Mouse (Mus musculus) monocyte, adult 2 months (primary cell): ENCODE measurements around the gene Nup188.

ENCODE experiments used
- DNase-seq, 2 experiments: peaks; one replicate each; pipeline ENCODE4 v3.0.0; 2022; ENCODE audit warnings: low spot score in 2 of 2, low read depth in 1 of 2

Nup188 gene

GRCm38 (mm10) chr2:30283193-30283592 lies 3.0 kb upstream of the Nup188 start:
- no peak for DNase-seq

GRCm38 (mm10) chr2:30285004-30285403 lies 1.2 kb upstream of the Nup188 start:
- DNase-seq: no peak

GRCm38 (mm10) chr2:30285416-30286181 lies 598 bp upstream of the Nup188 start:
- DNase-seq: no peak

- no peak for DNase-seq
These were observed 803 bp downstream of the Nup188 start for GRCm38 (mm10) chr2:30287027-30287373.

- no peak for DNase-seq
These were observed 13.3 kb downstream of the Nup188 start for GRCm38 (mm10) chr2:30299525-30299924.

- no peak for DNase-seq
These were observed 13.8 kb downstream of the Nup188 start for GRCm38 (mm10) chr2:30299966-30300365.

- no peak for DNase-seq
These were observed 19.9 kb downstream of the Nup188 start for GRCm38 (mm10) chr2:30306087-30306486.

- no peak for DNase-seq
These were observed 23.2 kb downstream of the Nup188 start for GRCm38 (mm10) chr2:30309351-30309750.

GRCm38 (mm10) chr2:30311481-30311880 lies 25.3 kb downstream of the Nup188 start:
- no peak for DNase-seq

- DNase-seq: no peak
These were observed 29.9 kb downstream of the Nup188 start for GRCm38 (mm10) chr2:30316136-30316535.

GRCm38 (mm10) chr2:30316955-30317354 lies 30.8 kb downstream of the Nup188 start:
- no peak for DNase-seq

GRCm38 (mm10) chr2:30319260-30319659 lies 33.1 kb downstream of the Nup188 start:
- DNase-seq: no peak

GRCm38 (mm10) chr2:30323111-30323510 lies 36.9 kb downstream of the Nup188 start:
- no peak for DNase-seq

- no peak for DNase-seq
These were observed 39.1 kb downstream of the Nup188 start for GRCm38 (mm10) chr2:30325296-30325695.

GRCm38 (mm10) chr2:30327276-30327675 lies 41.1 kb downstream of the Nup188 start:
- DNase-seq: no peak

GRCm38 (mm10) chr2:30328791-30329190 lies 42.6 kb downstream of the Nup188 start:
- DNase-seq: no peak

- no peak for DNase-seq
These were observed 49.1 kb downstream of the Nup188 start for GRCm38 (mm10) chr2:30335324-30335723.

GRCm38 (mm10) chr2:30336174-30336915 lies 50.1 kb downstream of the Nup188 start:
- DNase-seq: no peak

- DNase-seq: no peak
These were observed 51.0 kb downstream of the Nup188 start for GRCm38 (mm10) chr2:30337179-30337578.

GRCm38 (mm10) chr2:30342061-30342460 lies 55.9 kb downstream of the Nup188 start:
- DNase-seq: no peak

GRCm38 (mm10) chr2:30342544-30342943 lies 56.3 kb downstream of the Nup188 start:
- no peak for DNase-seq

GRCm38 (mm10) chr2:30343601-30344137 lies 57.5 kb downstream of the Nup188 start:
- DNase-seq: no peak
